Mouse (Mus musculus) heart, adult 2 months (tissue): Measurements from ENCODE around the gene Tex101. TPM values are rescaled to one million over a fixed set of nuclear protein-coding genes. Genes with fewer than 3 reads are reported as not detected.
"Not testable (repeated sequence)": the region's sequence is repeated elsewhere in the genome, so short reads cannot be mapped to it uniquely, and the experiment has no call there.

Experiments
- DNase-seq, 2 experiments: peaks; one replicate each; pipeline ENCODE4 v3.0.0; 2021
- H3K27ac ChIP-seq: fragments of 200-600 bp; 2 replicates; pipeline ENCODE4 v1.8.1; 2022
- H3K27me3 ChIP-seq: fragments of 200-500 bp; 2 replicates; pipeline ENCODE4 v1.6.1; 2012; ENCODE audit warnings: mild to moderate bottlenecking, low read length, inconsistent platforms, mixed read lengths; ENCODE audit not compliant: control insufficient read depth, insufficient read depth
- H3K36me3 ChIP-seq: fragments of 200-500 bp; 2 replicates; pipeline ENCODE4 v1.6.1; 2012; ENCODE audit warnings: low read length, inconsistent platforms; ENCODE audit not compliant: control insufficient read depth, insufficient read depth
- H3K4me1 ChIP-seq: fragments of 200-500 bp; 2 replicates; pipeline ENCODE4 v1.6.1; 2011; ENCODE audit warnings: low read length; ENCODE audit not compliant: control insufficient read depth, insufficient read depth
- H3K4me3 ChIP-seq: fragments of 200-600 bp; 2 replicates; pipeline ENCODE4 v1.8.1; 2022
- H3K79me2 ChIP-seq: fragments of 200-500 bp; replicated peaks from 2 replicates; pipeline ENCODE4 v1.6.1; 2012; ENCODE audit warnings: mild to moderate bottlenecking, inconsistent platforms, low read length, moderate library complexity, mixed read lengths; ENCODE audit not compliant: control insufficient read depth, insufficient read depth
- H3K9ac ChIP-seq: fragments of 200-500 bp; 2 replicates; pipeline ENCODE4 v1.6.1; 2012; ENCODE audit warnings: low read depth, mild to moderate bottlenecking, control low read depth, inconsistent platforms, low read length, mixed read lengths
- CTCF ChIP-seq: fragments of 200-600 bp; IDR thresholded peaks from 2 replicates; pipeline ENCODE4 v1.8.1; 2022; ENCODE audit warnings: antibody characterized with exemption, mild to moderate bottlenecking, moderate library complexity
- EP300 ChIP-seq: fragments of 200-500 bp; IDR thresholded peaks from 2 replicates; pipeline ENCODE4 v1.6.1; 2011; ENCODE audit warnings: low read depth, low read length, control low read depth; ENCODE audit not compliant: insufficient read depth
- POLR2A ChIP-seq: fragments of 200-500 bp; IDR thresholded peaks from 2 replicates; pipeline ENCODE4 v1.6.1; 2011; ENCODE audit warnings: mild to moderate bottlenecking, low read depth, low read length, control low read depth; ENCODE audit not compliant: insufficient read depth
- WGBS: fragments of 180-500 bp; shearing (Covaris S2); methylation state at CpG from one replicate; pipeline ENCODE4 v1.1.7; 2018; 5-methylcytosine and 5-hydroxymethylcytosine counted together
- intact Hi-C: fragments of 180-260 bp; cut with DNase I; formaldehyde crosslinking; loops from one replicate; pipeline ENCODE4 v1.15.1; 2025
- polyA plus RNA-seq: library from polyadenylated mRNA; depleted of rRNA; stranded (reverse); fragments of >200 nt; gene quantifications from 2 replicates; pipeline ENCODE4 v1.2.3, GENCODE M21; 2012; rRNA removed
- total RNA-seq, 2 experiments: library from RNA; stranded (reverse); gene quantifications; 2 replicates each; pipeline ENCODE4 v1.2.3; 2021

Gene Tex101
- total and polyA plus RNA-seq, 3 experiments, result 0.27 TPM; not detected in 2

GRCm38 (mm10) chr7:24629672-24630071 is 46.8 kb downstream of the Tex101 start:
- TF ChIP-seq EP300, result no peak
- TF ChIP-seq POLR2A, result no peak
- TF ChIP-seq CTCF, result no peak
- Histone ChIP-seq H3K36me3 (no peaks in the 10 kb centered on the region), H3K79me2 (no peaks in the 10 kb centered on the region), H3K9ac (no peak overlapping the region), H3K4me3 (no peak overlapping the region), H3K27me3 (no peaks in the 10 kb centered on the region), H3K27ac (no peak overlapping the region), H3K4me1 (peaks cover 2% of the 10 kb centered on the region)
- 83% methylated on average over 4 of the region's 4 CpGs for WGBS
- no peak for DNase-seq
- intact Hi-C loops, result loop anchor here (2.0 kb wide), 1 partner anchor 19 kb away; the partner anchor contains the start of gene Phldb3

GRCm38 (mm10) chr7:24628685-24629610 is 47.5 kb downstream of the Tex101 start:
- Histone ChIP-seq H3K9ac (peak overlapping the region; percentile 20), H3K27me3 (no peaks in the 10 kb centered on the region), H3K4me1 (peaks cover 2% of the 10 kb centered on the region), H3K4me3 (peak overlapping the region; percentile 31; the same call in 1 of the 2 replicates), H3K36me3 (no peaks in the 10 kb centered on the region), H3K27ac (no peak overlapping the region), H3K79me2 (no peaks in the 10 kb centered on the region)
- DNase-seq, result peak; percentile 83 to 88
- no peak for TF ChIP-seq EP300
- no peak for TF ChIP-seq POLR2A
- TF ChIP-seq CTCF, result no peak; the same call in 1 of the 2 replicates
- 9% methylated on average over 33 of the region's 33 CpGs for WGBS
- intact Hi-C loops, result no loop called here

- H3K36me3 ChIP-seq, result no peaks in the 10 kb centered on the region
- no peak overlapping the region for H3K4me3 ChIP-seq
- WGBS, result 75% methylated on average over 6 of the region's 6 CpGs
- H3K9ac ChIP-seq, result no peak overlapping the region
- H3K4me1 ChIP-seq, result no peaks in the 10 kb centered on the region
- intact Hi-C loops, result no loop called here
- no peaks in the 10 kb centered on the region; the same call in 1 of the 2 replicates for H3K27me3 ChIP-seq
- H3K27ac ChIP-seq, result no peak overlapping the region
- TF ChIP-seq POLR2A (no peak), EP300 (no peak), CTCF (no peak)
- no peaks in the 10 kb centered on the region for H3K79me2 ChIP-seq
- DNase-seq, result no peak
Observed at GRCm38 (mm10) chr7:24622967-24623366, 53.5 kb downstream of the Tex101 start.

- WGBS, result 71% methylated on average over 3 of the region's 3 CpGs
- intact Hi-C loops, result no loop called here
- H3K27ac ChIP-seq, result no peak overlapping the region
- no peak overlapping the region for H3K9ac ChIP-seq
- no peaks in the 10 kb centered on the region for H3K79me2 ChIP-seq
- H3K4me3 ChIP-seq, result no peak overlapping the region
- no peaks in the 10 kb centered on the region for H3K36me3 ChIP-seq
- TF ChIP-seq EP300 (no peak), CTCF (peak; percentile 48)
- no peaks in the 10 kb centered on the region for H3K4me1 ChIP-seq
- DNase-seq, result no peak
- H3K27me3 ChIP-seq, result no peaks in the 10 kb centered on the region; the same call in 1 of the 2 replicates
Observed at GRCm38 (mm10) chr7:24621193-24621592, 55.3 kb downstream of the Tex101 start.

- 59% methylated on average over 13 of the region's 13 CpGs for WGBS
Observed at GRCm38 (mm10) chr7:24619671-24620397, 56.6 kb downstream of the Tex101 start.

GRCm38 (mm10) chr7:24618374-24618773 is 58.1 kb downstream of the Tex101 start:
- H3K4me3 ChIP-seq, intact Hi-C loops, H3K9ac ChIP-seq, H3K4me1 ChIP-seq, H3K27me3 ChIP-seq, H3K79me2 ChIP-seq, DNase-seq, H3K36me3 ChIP-seq, H3K27ac ChIP-seq: not testable (repeated sequence)
- 83% methylated on average over 8 of the region's 8 CpGs for WGBS

More at GRCm38 (mm10) chr7:24619671-24620397, 56.6 kb downstream of the Tex101 start:
- no peak overlapping the region for H3K9ac ChIP-seq
- H3K79me2 ChIP-seq, result no peaks in the 10 kb centered on the region
- intact Hi-C loops, result no loop called here
- no peak for DNase-seq
- TF ChIP-seq CTCF (no peak), EP300 (no peak), POLR2A (no peak)
- no peaks in the 10 kb centered on the region; the same call in 1 of the 2 replicates for H3K27me3 ChIP-seq
- no peaks in the 10 kb centered on the region for H3K36me3 ChIP-seq
- H3K4me3 ChIP-seq, result no peak overlapping the region
- no peak overlapping the region for H3K27ac ChIP-seq
- H3K4me1 ChIP-seq, result no peaks in the 10 kb centered on the region

Other genes starting within 250 kb of the Tex101 start
- not detected for gene Irgc1, start 224.4 kb downstream of the Tex101 start, total RNA-seq
- gene Irgc1, start 224.4 kb downstream of the Tex101 start, polyA plus RNA-seq, result 0.67 and 0.88 TPM in 2 replicates
- 1 to 10 TPM; 3.3 to 3.6 TPM for gene Plaur, start 214.2 kb downstream of the Tex101 start, total RNA-seq
- gene Plaur, start 214.2 kb downstream of the Tex101 start, polyA plus RNA-seq, result 4.2 and 5.0 TPM in 2 replicates
- 10 to 100 TPM; 14.0 to 14.7 TPM for gene Cadm4, start 194.7 kb downstream of the Tex101 start, total RNA-seq
- gene Cadm4, start 194.7 kb downstream of the Tex101 start, polyA plus RNA-seq, result 17.0 and 20.4 TPM in 2 replicates
- 10 to 100 TPM; 14.5 to 14.9 TPM for gene Zfp428, start 169.7 kb downstream of the Tex101 start, total RNA-seq
- gene Zfp428, start 169.7 kb downstream of the Tex101 start, polyA plus RNA-seq, result 12.3 and 28.7 TPM in 2 replicates
- not detected for gene AC161166.1, start 164.2 kb downstream of the Tex101 start, total RNA-seq
- gene AC161166.1, start 164.2 kb downstream of the Tex101 start, polyA plus RNA-seq, result 0.04 TPM in 1 of 2 replicates, not detected in the other
- 10 to 100 TPM; 16.1 to 17.4 TPM for gene Irgq, start 146.0 kb downstream of the Tex101 start, total RNA-seq
- 12.9 and 20.7 TPM in 2 replicates for gene Irgq, start 146.0 kb downstream of the Tex101 start, polyA plus RNA-seq
- not detected for gene Pinlyp, start 130.6 kb downstream of the Tex101 start, total RNA-seq
- not detected in 2 replicates for gene Pinlyp, start 130.6 kb downstream of the Tex101 start, polyA plus RNA-seq
- gene Xrcc1, start 130.4 kb downstream of the Tex101 start, total RNA-seq, result 10 to 100 TPM; 25.0 to 25.6 TPM
- 21.8 and 25.5 TPM in 2 replicates for gene Xrcc1, start 130.4 kb downstream of the Tex101 start, polyA plus RNA-seq
- gene Ethe1, start 89.1 kb downstream of the Tex101 start, total RNA-seq, result 10 to 100 TPM; 53.2 to 65.2 TPM
- gene Ethe1, start 89.1 kb downstream of the Tex101 start, polyA plus RNA-seq, result 50.4 and 57.3 TPM in 2 replicates
- under 1 TPM in 1 of 2 experiments, not detected in 1; 0.07 TPM for gene Zfp575, start 89.0 kb downstream of the Tex101 start, total RNA-seq
- 0.08 TPM in 1 of 2 replicates, not detected in the other for gene Zfp575, start 89.0 kb downstream of the Tex101 start, polyA plus RNA-seq
- under 1 TPM; 0.27 to 0.34 TPM for gene Phldb3, start 65.9 kb downstream of the Tex101 start, total RNA-seq
- 0.20 and 0.25 TPM in 2 replicates for gene Phldb3, start 65.9 kb downstream of the Tex101 start, polyA plus RNA-seq
- not detected for gene Lypd3, start 40.1 kb downstream of the Tex101 start, total RNA-seq
- not detected in 2 replicates for gene Lypd3, start 40.1 kb downstream of the Tex101 start, polyA plus RNA-seq
- not detected for gene BC049730, start 32.6 kb upstream of the Tex101 start, total RNA-seq
- gene BC049730, start 32.6 kb upstream of the Tex101 start, polyA plus RNA-seq, result not detected in 2 replicates
- not detected for gene Gm4763, start 50.2 kb upstream of the Tex101 start, total RNA-seq
- not detected in 2 replicates for gene Gm4763, start 50.2 kb upstream of the Tex101 start, polyA plus RNA-seq
- gene Cd177, start 83.6 kb upstream of the Tex101 start, total RNA-seq, result under 1 TPM in 1 of 2 experiments, not detected in 1; 0.14 TPM
- gene Cd177, start 83.6 kb upstream of the Tex101 start, polyA plus RNA-seq, result 0.29 and 0.76 TPM in 2 replicates
- not detected for gene Ceacam10, start 100.5 kb upstream of the Tex101 start, total RNA-seq
- gene Ceacam10, start 100.5 kb upstream of the Tex101 start, polyA plus RNA-seq, result not detected in 2 replicates
- gene Gm9844, start 185.5 kb upstream of the Tex101 start, total RNA-seq, result not detected
- 0.67 and 0.68 TPM in 2 replicates for gene Gm9844, start 185.5 kb upstream of the Tex101 start, polyA plus RNA-seq
- gene Lypd4, start 193.3 kb upstream of the Tex101 start, total RNA-seq, result not detected
- 0.12 and 0.53 TPM in 2 replicates for gene Lypd4, start 193.3 kb upstream of the Tex101 start, polyA plus RNA-seq
- gene Dmrtc2, start 193.4 kb upstream of the Tex101 start, total RNA-seq, result not detected
- gene Dmrtc2, start 193.4 kb upstream of the Tex101 start, polyA plus RNA-seq, result not detected in 2 replicates
- gene Rps19, start 207.7 kb upstream of the Tex101 start, total RNA-seq, result 100 to 1,000 TPM; 505 to 584 TPM
- gene Rps19, start 207.7 kb upstream of the Tex101 start, polyA plus RNA-seq, result 243 and 256 TPM in 2 replicates
- gene Cd79a, start 220.7 kb upstream of the Tex101 start, total RNA-seq, result 1 to 10 TPM; 1.1 to 1.7 TPM
- gene Cd79a, start 220.7 kb upstream of the Tex101 start, polyA plus RNA-seq, result 5.1 and 15.6 TPM in 2 replicates
- 10 to 100 TPM; 43.0 to 43.2 TPM for gene Arhgef1, start 226.2 kb upstream of the Tex101 start, total RNA-seq
- gene Arhgef1, start 226.2 kb upstream of the Tex101 start, polyA plus RNA-seq, result 92.8 and 105 TPM in 2 replicates